Mouse (Mus musculus): ENCODE results near the gene Atxn3. TPM values are rescaled to one million over a fixed set of nuclear protein-coding genes. Genes with fewer than 3 reads are reported as not detected.
A peak's percentile ranks its signal among the peaks of the same experiment; 100 is the strongest.
"Not testable (repeated sequence)": the region's sequence is repeated elsewhere in the genome, so short reads cannot be mapped to it uniquely, and the experiment has no call there.

The Atxn3 gene
- polyA plus RNA-seq, 1 experiment from 2014 or later = 16.1 TPM

- ChIA-PET CTCF (interaction anchor here (0.7 to 1.1 kb wide), 2 partner anchors 12 to 17 kb away, joined by 3 read pairs; no protein-coding TSS in a partner anchor), POLR2A (interaction anchor here (0.7 to 1.0 kb wide), 2 partner anchors 20 to 664 kb away, joined by 4 to 5 read pairs; no protein-coding TSS in a partner anchor)
- ATAC-seq (peak; percentile 13), DNase-seq (ENCODE audit: low read depth, low spot score) (no peak)
- H3K27me3 ChIP-seq = no peaks in the 10 kb centered on the region
- no peak for TF ChIP-seq CTCF (IDR thresholded peaks at IDR 0.05)
- in situ Hi-C loops (cut with MboI; ENCODE audit: low pct_unique_long_range_greater_than_20kb) = no loop called here
Measured at GRCm38 (mm10) chr12:101958556-101958955, 510 bp upstream of the Atxn3 start.

GRCm38 (mm10) chr12:101957079-101957941 lies 736 bp downstream of the Atxn3 start:
- ATAC-seq (peak; percentile 18), DNase-seq (ENCODE audit: low read depth, low spot score) (no peak)
- no peak for TF ChIP-seq CTCF (IDR thresholded peaks at IDR 0.05)
- in situ Hi-C loops (cut with MboI; ENCODE audit: low pct_unique_long_range_greater_than_20kb) = no loop called here
- ChIA-PET POLR2A (no interaction called here), CTCF (no interaction called here)
- no peaks in the 10 kb centered on the region for H3K27me3 ChIP-seq

- in situ Hi-C loops (cut with MboI; ENCODE audit: low pct_unique_long_range_greater_than_20kb); H3K27me3 ChIP-seq; ATAC-seq; DNase-seq (ENCODE audit: low read depth, low spot score); CTCF ChIA-PET: not testable (repeated sequence)
- POLR2A ChIA-PET = interaction anchor here (0.7 kb wide), 1 partner anchor 1290 kb away, joined by 3 read pairs; no protein-coding TSS in a partner anchor
Measured at GRCm38 (mm10) chr12:101955821-101956220, 2.2 kb downstream of the Atxn3 start.

DNA sequence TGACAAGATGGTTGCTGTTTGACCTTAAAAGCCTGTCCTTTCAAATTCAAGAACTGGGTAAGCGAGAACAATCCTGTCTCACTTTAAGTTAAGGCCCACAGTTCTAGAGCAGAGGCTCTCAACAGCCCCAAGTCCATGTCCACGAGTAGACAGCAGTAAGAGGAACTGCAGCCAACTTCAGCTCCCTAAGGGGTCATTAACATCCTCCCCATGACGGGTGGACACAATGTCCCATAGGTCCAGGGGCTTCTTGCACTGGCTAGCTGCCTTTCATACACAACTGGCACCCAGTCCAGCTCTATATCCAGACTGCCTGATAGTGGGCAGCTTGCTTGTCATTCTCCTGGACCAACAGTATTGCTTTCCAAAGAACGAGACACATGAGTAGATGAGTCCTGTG lies 9.2 kb downstream of the Atxn3 start:
- CTCF ChIA-PET = no interaction called here

DNA sequence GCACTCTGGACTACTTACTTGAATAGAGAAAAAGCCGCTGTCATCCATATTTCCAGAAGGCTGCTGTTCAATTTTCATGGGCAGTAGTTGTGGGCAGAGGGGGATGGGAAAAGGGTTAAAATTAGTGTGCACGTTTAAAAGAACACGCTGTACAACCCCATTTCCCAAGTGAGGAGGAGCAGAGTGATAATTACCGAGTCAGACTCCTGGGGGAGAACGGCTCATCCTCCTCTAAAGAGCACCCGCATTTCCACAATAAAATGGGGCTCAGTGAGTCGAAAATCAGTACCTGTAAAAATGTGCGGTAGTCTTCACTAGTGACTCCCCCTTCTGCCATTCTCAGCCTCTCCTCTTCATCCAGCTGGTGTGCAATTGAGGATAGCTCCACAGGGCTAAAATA lies 10.1 kb downstream of the Atxn3 start:
- no peaks in the 10 kb centered on the region for H3K27me3 ChIP-seq
- DNase-seq (ENCODE audit: low read depth, low spot score) = no peak
- ATAC-seq = no peak
- POLR2A ChIA-PET = no interaction called here
- in situ Hi-C loops (cut with MboI; ENCODE audit: low pct_unique_long_range_greater_than_20kb) = no loop called here
- CTCF ChIA-PET = no interaction called here
- no peak for TF ChIP-seq CTCF (IDR thresholded peaks at IDR 0.05)

More for the DNA sequence above, 9.2 kb downstream of the Atxn3 start:
- no peaks in the 10 kb centered on the region for H3K27me3 ChIP-seq
- no peak for TF ChIP-seq CTCF (IDR thresholded peaks at IDR 0.05)
- POLR2A ChIA-PET = no interaction called here
- in situ Hi-C loops (cut with MboI; ENCODE audit: low pct_unique_long_range_greater_than_20kb) = no loop called here
- DNase-seq (ENCODE audit: low read depth, low spot score) (no peak), ATAC-seq (no peak)

DNA sequence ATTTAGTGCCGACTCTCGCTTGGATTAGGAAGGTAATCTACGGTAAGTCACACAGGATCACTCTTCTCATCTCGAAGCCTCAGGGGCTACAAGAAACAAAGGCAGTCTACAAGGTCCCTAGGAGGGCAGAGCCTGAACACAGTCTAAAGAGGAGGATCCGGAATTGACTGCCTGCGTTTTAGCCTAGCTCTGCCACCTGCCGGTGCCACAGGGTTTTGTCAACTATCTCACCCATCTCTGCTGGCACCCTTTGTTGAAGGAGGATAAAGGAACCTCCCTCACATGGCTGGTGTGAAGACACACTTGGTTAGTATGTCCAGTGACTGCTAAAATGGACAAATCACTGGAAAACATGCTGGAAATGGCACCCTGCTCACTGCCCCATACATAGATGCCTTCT lies 20.5 kb downstream of the Atxn3 start:
- ATAC-seq (no peak), DNase-seq (ENCODE audit: low read depth, low spot score) (no peak)
- no peaks in the 10 kb centered on the region for H3K27me3 ChIP-seq
- POLR2A ChIA-PET = no interaction called here
- TF ChIP-seq CTCF (IDR thresholded peaks at IDR 0.05) = no peak
- CTCF ChIA-PET = interaction anchor here (1.7 kb wide), 1 partner anchor 16 kb away, joined by 5 read pairs; no protein-coding TSS in a partner anchor
- in situ Hi-C loops (cut with MboI; ENCODE audit: low pct_unique_long_range_greater_than_20kb) = no loop called here

GRCm38 (mm10) chr12:101935223-101935622 lies 22.8 kb downstream of the Atxn3 start:
- no peak for TF ChIP-seq CTCF (IDR thresholded peaks at IDR 0.05)
- ChIA-PET POLR2A (no interaction called here), CTCF (no interaction called here)
- no peaks in the 10 kb centered on the region for H3K27me3 ChIP-seq
- no peak for ATAC-seq
- DNase-seq (ENCODE audit: low read depth, low spot score) = no peak
- in situ Hi-C loops (cut with MboI; ENCODE audit: low pct_unique_long_range_greater_than_20kb) = no loop called here

- no peaks in the 10 kb centered on the region for H3K27me3 ChIP-seq
- DNase-seq (ENCODE audit: low read depth, low spot score) (no peak), ATAC-seq (no peak)
- ChIA-PET CTCF (interaction anchor here (1.6 kb wide), 1 partner anchor 15 kb away, joined by 5 read pairs; no protein-coding TSS in a partner anchor), POLR2A (interaction anchor here (0.6 kb wide), 1 partner anchor 53 kb away, joined by 5 read pairs; no protein-coding TSS in a partner anchor)
- TF ChIP-seq CTCF (IDR thresholded peaks at IDR 0.05) = no peak
- in situ Hi-C loops (cut with MboI; ENCODE audit: low pct_unique_long_range_greater_than_20kb) = no loop called here
Measured at GRCm38 (mm10) chr12:101928423-101928822, 29.6 kb downstream of the Atxn3 start.

DNA sequence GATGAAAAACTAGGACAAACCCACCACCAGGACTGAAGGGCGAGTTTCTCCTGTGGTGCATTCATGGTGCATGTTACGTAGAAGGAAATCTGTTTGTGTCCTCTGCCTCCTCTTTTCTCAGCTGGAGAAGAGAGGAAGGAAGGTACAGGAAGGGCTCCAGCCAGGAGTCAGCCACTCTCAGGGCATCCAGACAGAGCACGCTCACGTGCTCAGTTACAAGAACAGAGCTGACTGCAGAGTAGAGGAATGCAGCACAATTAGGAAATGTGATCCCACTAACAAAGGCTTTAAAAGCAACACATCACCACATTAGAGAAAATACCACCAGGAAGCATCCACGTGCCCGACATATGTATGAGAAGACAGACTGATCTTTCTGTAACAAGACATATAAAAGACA lies 35.7 kb downstream of the Atxn3 start:
- ATAC-seq = no peak
- in situ Hi-C loops (cut with MboI; ENCODE audit: low pct_unique_long_range_greater_than_20kb) = no loop called here

GRCm38 (mm10) chr12:101919847-101920246 lies 38.2 kb downstream of the Atxn3 start:
- H3K27me3 ChIP-seq = no peaks in the 10 kb centered on the region
- DNase-seq (ENCODE audit: low read depth, low spot score) (no peak), ATAC-seq (no peak)
- POLR2A ChIA-PET = interaction anchor here (0.5 kb wide), 1 partner anchor 485 kb away, joined by 4 read pairs; no protein-coding TSS in a partner anchor
- TF ChIP-seq CTCF (IDR thresholded peaks at IDR 0.05) = no peak
- in situ Hi-C loops (cut with MboI; ENCODE audit: low pct_unique_long_range_greater_than_20kb) = no loop called here
- CTCF ChIA-PET = no interaction called here

More for the DNA sequence above, 35.7 kb downstream of the Atxn3 start:
- CTCF ChIA-PET = interaction anchor here (1.1 to 1.9 kb wide), 2 partner anchors 9 to 16 kb away, joined by 4 to 5 read pairs; partner anchors contain the start of gene Trip11
- no peak for DNase-seq (ENCODE audit: low read depth, low spot score)
- POLR2A ChIA-PET = no interaction called here
- H3K27me3 ChIP-seq = no peaks in the 10 kb centered on the region
- TF ChIP-seq CTCF (IDR thresholded peaks at IDR 0.05) = no peak

DNA sequence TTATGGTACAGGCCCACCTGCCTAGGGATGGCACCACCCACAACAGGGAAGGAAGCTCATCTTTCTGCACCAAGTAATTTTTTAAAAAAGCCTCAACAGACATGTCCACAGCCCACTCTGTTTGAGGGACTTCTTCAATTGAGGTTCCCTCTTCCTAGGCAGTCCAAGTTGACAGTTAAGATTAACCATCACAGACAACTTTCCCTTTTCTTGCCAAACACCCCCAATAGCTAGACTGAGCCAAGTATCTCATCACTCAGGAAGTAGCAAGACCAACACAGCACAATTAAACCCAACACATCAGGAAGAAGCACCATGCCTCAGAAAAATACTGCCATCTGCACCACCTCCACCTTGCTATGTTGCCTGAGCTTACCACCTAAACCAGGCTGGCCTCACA lies 40.9 kb downstream of the Atxn3 start:
- no peak for TF ChIP-seq CTCF (IDR thresholded peaks at IDR 0.05)
- POLR2A ChIA-PET = no interaction called here
- in situ Hi-C loops (cut with MboI; ENCODE audit: low pct_unique_long_range_greater_than_20kb) = no loop called here
- ATAC-seq (no peak), DNase-seq (ENCODE audit: low read depth, low spot score) (no peak)
- CTCF ChIA-PET = interaction anchor here (1.2 kb wide), 1 partner anchor 13 kb away, joined by 3 read pairs; no protein-coding TSS in a partner anchor
- H3K27me3 ChIP-seq = no peaks in the 10 kb centered on the region
